Mouse (Mus musculus) embryonic facial prominence, embryonic 15.5 days (tissue): Measurements from ENCODE around the gene Gm14403. TPM values are rescaled to one million over a fixed set of nuclear protein-coding genes. Genes with fewer than 3 reads are reported as not detected.
"Not testable (repeated sequence)": the region's sequence is repeated elsewhere in the genome, so short reads cannot be mapped to it uniquely, and the experiment has no call there.

ENCODE experiments used
- ATAC-seq: fragments of 200-750 bp; cut with Nextera tagmentation; 2 replicates; pipeline ENCODE4 v1.8.0; 2017; ENCODE audit warnings: low read depth, moderate TSS enrichment; ENCODE audit not compliant: insufficient number of reproducible peaks, low FRiP score, low TSS enrichment
- H3K27ac ChIP-seq: fragments of 300-500 bp; sonication (generic); replicated peaks from 2 replicates; pipeline ENCODE4 v1.5.1; 2015; ENCODE audit warnings: mild to moderate bottlenecking, inconsistent platforms
- H3K27me3 ChIP-seq: fragments of 300-500 bp; sonication (generic); 2 replicates; pipeline ENCODE4 v1.6.1; 2015; ENCODE audit warnings: inconsistent platforms
- H3K36me3 ChIP-seq: fragments of 300-500 bp; sonication (generic); 2 replicates; pipeline ENCODE4 v1.6.1; 2015; ENCODE audit warnings: mild to moderate bottlenecking, inconsistent platforms
- H3K4me1 ChIP-seq: fragments of 300-500 bp; sonication (generic); 2 replicates; pipeline ENCODE4 v1.6.1; 2015; ENCODE audit warnings: inconsistent platforms
- H3K4me2 ChIP-seq: fragments of 300-500 bp; sonication (generic); replicated peaks from 2 replicates; pipeline ENCODE4 v1.6.1; 2015; ENCODE audit warnings: mild to moderate bottlenecking, inconsistent platforms
- H3K4me3 ChIP-seq: fragments of 300-500 bp; sonication (generic); replicated peaks from 2 replicates; pipeline ENCODE4 v1.5.1; 2015; ENCODE audit warnings: mild to moderate bottlenecking, inconsistent platforms
- H3K9ac ChIP-seq: fragments of 300-500 bp; sonication (generic); 2 replicates; pipeline ENCODE4 v1.6.1; 2015; ENCODE audit warnings: inconsistent platforms
- H3K9me3 ChIP-seq: fragments of 300-500 bp; sonication (generic); replicated peaks from 2 replicates; pipeline ENCODE4 v1.6.1; 2016; ENCODE audit warnings: inconsistent platforms
- WGBS: fragments of 180-500 bp; shearing (Covaris S2); methylation state at CpG from one replicate; pipeline ENCODE4 v1.1.7; 2015; 5-methylcytosine and 5-hydroxymethylcytosine counted together
- polyA plus RNA-seq: library from polyadenylated mRNA; unstranded; fragments of >200 nt; fragmentation: Nextera tagmentation; extraction: Ambion mirVana; gene quantifications from 2 replicates; pipeline ENCODE4 v1.2.1, GENCODE M21; 2015

Gm14403 gene
- polyA plus RNA-seq, 1 experiment from 2014 or later = 5.3 TPM

- H3K36me3 ChIP-seq, H3K9me3 ChIP-seq, H3K4me3 ChIP-seq, ATAC-seq, H3K9ac ChIP-seq, H3K27me3 ChIP-seq, H3K4me1 ChIP-seq, H3K4me2 ChIP-seq, H3K27ac ChIP-seq: not testable (repeated sequence)
- WGBS = 89% methylated on average over 7 of the region's 7 CpGs
These were observed 20.3 kb downstream of the Gm14403 start for GRCm38 (mm10) chr2:177518354-177518753.

- H3K9me3 ChIP-seq, H3K27me3 ChIP-seq, H3K36me3 ChIP-seq, H3K9ac ChIP-seq, H3K4me2 ChIP-seq, H3K4me3 ChIP-seq, ATAC-seq, H3K4me1 ChIP-seq, H3K27ac ChIP-seq: not testable (repeated sequence)
- WGBS = 82% methylated on average over 1 of the region's 1 CpGs
These were observed 20.9 kb downstream of the Gm14403 start for GRCm38 (mm10) chr2:177518960-177519359.

- H3K9me3 ChIP-seq = no peaks in the 10 kb centered on the region; the same call in 1 of the 2 replicates
- no peaks in the 10 kb centered on the region for H3K36me3 ChIP-seq
- H3K27me3 ChIP-seq = no peaks in the 10 kb centered on the region
- no peak overlapping the region for H3K9ac ChIP-seq
- H3K4me3 ChIP-seq = no peak overlapping the region
- H3K4me1 ChIP-seq = no peaks in the 10 kb centered on the region
- no peak overlapping the region for H3K27ac ChIP-seq
- 78% methylated on average over 8 of the region's 8 CpGs for WGBS
- no peak overlapping the region for H3K4me2 ChIP-seq
- no peak for ATAC-seq
These were observed 22.0 kb downstream of the Gm14403 start for GRCm38 (mm10) chr2:177520035-177520434.

- WGBS = 87% methylated on average over 20 of the region's 20 CpGs
These were observed 25.0 kb downstream of the Gm14403 start for GRCm38 (mm10) chr2:177523061-177523460.

GRCm38 (mm10) chr2:177523674-177524073, 25.7 kb downstream of the Gm14403 start:
- not testable (repeated sequence) for H3K27me3 ChIP-seq, H3K9ac ChIP-seq, H3K9me3 ChIP-seq, H3K27ac ChIP-seq, H3K4me3 ChIP-seq, ATAC-seq, H3K36me3 ChIP-seq, H3K4me1 ChIP-seq, H3K4me2 ChIP-seq
- WGBS = 86% methylated on average over 6 of the region's 6 CpGs

More at GRCm38 (mm10) chr2:177523061-177523460, 25.0 kb downstream of the Gm14403 start:
- H3K27me3 ChIP-seq = no peaks in the 10 kb centered on the region
- ATAC-seq = no peak
- H3K4me1 ChIP-seq = no peaks in the 10 kb centered on the region
- no peak overlapping the region for H3K4me3 ChIP-seq
- no peak overlapping the region for H3K27ac ChIP-seq
- no peaks in the 10 kb centered on the region for H3K36me3 ChIP-seq
- no peaks in the 10 kb centered on the region; the same call in 1 of the 2 replicates for H3K9me3 ChIP-seq
- no peak overlapping the region for H3K9ac ChIP-seq
- no peak overlapping the region for H3K4me2 ChIP-seq

- not testable (repeated sequence) for H3K4me1 ChIP-seq, H3K4me3 ChIP-seq, H3K9ac ChIP-seq, ATAC-seq, H3K27me3 ChIP-seq, H3K27ac ChIP-seq, H3K9me3 ChIP-seq, H3K36me3 ChIP-seq, H3K4me2 ChIP-seq
- WGBS = 93% methylated on average over 16 of the region's 16 CpGs
These were observed 26.2 kb downstream of the Gm14403 start for GRCm38 (mm10) chr2:177524171-177524570.

- H3K4me2 ChIP-seq = no peak overlapping the region
- no peaks in the 10 kb centered on the region for H3K9me3 ChIP-seq
- H3K4me3 ChIP-seq = no peak overlapping the region
- H3K27me3 ChIP-seq = no peaks in the 10 kb centered on the region
- H3K9ac ChIP-seq = no peak overlapping the region
- no peaks in the 10 kb centered on the region for H3K4me1 ChIP-seq
- no peak overlapping the region for H3K27ac ChIP-seq
- whole genome bisulfite sequencing = 78% methylated on average over 9 of the region's 9 CpGs
- no peak for ATAC-seq
- H3K36me3 ChIP-seq = no peaks in the 10 kb centered on the region
These were observed 37.9 kb downstream of the Gm14403 start for GRCm38 (mm10) chr2:177535876-177536275.

GRCm38 (mm10) chr2:177537141-177537540, 39.1 kb downstream of the Gm14403 start:
- ATAC-seq, H3K36me3 ChIP-seq, H3K9me3 ChIP-seq: not testable (repeated sequence)

GRCm38 (mm10) chr2:177537717-177538116, 39.7 kb downstream of the Gm14403 start:
- 80% methylated on average over 5 of the region's 5 CpGs for WGBS

More at GRCm38 (mm10) chr2:177537141-177537540, 39.1 kb downstream of the Gm14403 start:
- not testable (repeated sequence) for H3K27ac ChIP-seq, H3K4me3 ChIP-seq, H3K27me3 ChIP-seq, H3K4me2 ChIP-seq, H3K4me1 ChIP-seq, H3K9ac ChIP-seq
- 83% methylated on average over 2 of the region's 2 CpGs for WGBS

GRCm38 (mm10) chr2:177555261-177555660, 57.2 kb downstream of the Gm14403 start:
- H3K4me1 ChIP-seq, H3K27me3 ChIP-seq, H3K9me3 ChIP-seq, ATAC-seq, H3K4me2 ChIP-seq, H3K36me3 ChIP-seq, H3K4me3 ChIP-seq, H3K27ac ChIP-seq, H3K9ac ChIP-seq: not testable (repeated sequence)
- no CpG with 5 or more reads among the region's 1 CpGs for WGBS

More at GRCm38 (mm10) chr2:177537717-177538116, 39.7 kb downstream of the Gm14403 start:
- H3K4me3 ChIP-seq, ATAC-seq, H3K27ac ChIP-seq, H3K9ac ChIP-seq, H3K4me1 ChIP-seq, H3K4me2 ChIP-seq, H3K27me3 ChIP-seq, H3K36me3 ChIP-seq, H3K9me3 ChIP-seq: not testable (repeated sequence)
